Mouse (Mus musculus): ENCODE measurements around the gene Lsamp.

The Lsamp gene

GRCm38 (mm10) chr16:41551164-41551563 lies 1567.0 kb downstream of the Lsamp start:
- DNase-seq (ENCODE audit: low spot score in 2 of 2) = no peak

GRCm38 (mm10) chr16:41551851-41552262 lies 1567.7 kb downstream of the Lsamp start:
- DNase-seq (ENCODE audit: low spot score in 2 of 2) = peak; percentile 39 to 68

GRCm38 (mm10) chr16:41557104-41557503 lies 1572.9 kb downstream of the Lsamp start:
- no peak for DNase-seq (ENCODE audit: low spot score in 2 of 2)

GRCm38 (mm10) chr16:41565233-41565632 lies 1581.1 kb downstream of the Lsamp start:
- DNase-seq (ENCODE audit: low spot score in 2 of 2) = no peak

- no peak for DNase-seq (ENCODE audit: low spot score in 2 of 2)
Observed at GRCm38 (mm10) chr16:41588675-41589301, 1604.6 kb downstream of the Lsamp start.

- DNase-seq (ENCODE audit: low spot score in 2 of 2) = no peak
Observed at GRCm38 (mm10) chr16:41612229-41612628, 1628.1 kb downstream of the Lsamp start.

GRCm38 (mm10) chr16:41623871-41624270 lies 1639.7 kb downstream of the Lsamp start:
- DNase-seq (ENCODE audit: low spot score in 2 of 2) = no peak

GRCm38 (mm10) chr16:41633898-41634297 lies 1649.7 kb downstream of the Lsamp start:
- no peak for DNase-seq (ENCODE audit: low spot score in 2 of 2)

GRCm38 (mm10) chr16:41640876-41641275 lies 1656.7 kb downstream of the Lsamp start:
- no peak for DNase-seq (ENCODE audit: low spot score in 2 of 2)

GRCm38 (mm10) chr16:41653261-41653660 lies 1669.1 kb downstream of the Lsamp start:
- no peak for DNase-seq (ENCODE audit: low spot score in 2 of 2)

- peak in 1 of 2 experiments; percentile 13 for DNase-seq (ENCODE audit: low spot score in 2 of 2)
Observed at GRCm38 (mm10) chr16:41674316-41675038, 1690.3 kb downstream of the Lsamp start.

GRCm38 (mm10) chr16:41675774-41676173 lies 1691.6 kb downstream of the Lsamp start:
- no peak for DNase-seq (ENCODE audit: low spot score in 2 of 2)

GRCm38 (mm10) chr16:41692435-41692834 lies 1708.3 kb downstream of the Lsamp start:
- DNase-seq (ENCODE audit: low spot score in 2 of 2) = no peak

GRCm38 (mm10) chr16:41701790-41702428 lies 1717.7 kb downstream of the Lsamp start:
- no peak for DNase-seq (ENCODE audit: low spot score in 2 of 2)

- DNase-seq (ENCODE audit: low spot score in 2 of 2) = peak; percentile 29 to 41
Observed at GRCm38 (mm10) chr16:41728900-41729585, 1744.9 kb downstream of the Lsamp start.

GRCm38 (mm10) chr16:41729911-41730310 lies 1745.8 kb downstream of the Lsamp start:
- DNase-seq (ENCODE audit: low spot score in 2 of 2) = no peak

GRCm38 (mm10) chr16:41745037-41745436 lies 1760.9 kb downstream of the Lsamp start:
- DNase-seq (ENCODE audit: low spot score in 2 of 2) = peak in 1 of 2 experiments; percentile 49

- peak in 1 of 2 experiments; percentile 24 for DNase-seq (ENCODE audit: low spot score in 2 of 2)
Observed at GRCm38 (mm10) chr16:41746235-41746911, 1762.2 kb downstream of the Lsamp start.

- no peak for DNase-seq (ENCODE audit: low spot score in 2 of 2)
Observed at GRCm38 (mm10) chr16:41747874-41748273, 1763.7 kb downstream of the Lsamp start.

GRCm38 (mm10) chr16:41748759-41749158 lies 1764.6 kb downstream of the Lsamp start:
- DNase-seq (ENCODE audit: low spot score in 2 of 2) = no peak

GRCm38 (mm10) chr16:41764285-41764684 lies 1780.1 kb downstream of the Lsamp start:
- DNase-seq (ENCODE audit: low spot score in 2 of 2) = no peak

Measured in frontal cortex, postnatal 10 days (tissue).